Mouse (Mus musculus): ENCODE data around the gene Ftsj1.

The Ftsj1 gene

GRCm38 (mm10) chrX:8218114-8218513 is 34.1 kb downstream of the Ftsj1 start:
- DNase-seq (ENCODE audit: low spot score), result no peak

- no peak for DNase-seq (ENCODE audit: low spot score)
These were observed 34.8 kb downstream of the Ftsj1 start for GRCm38 (mm10) chrX:8217383-8217782.

GRCm38 (mm10) chrX:8211490-8212207 is 40.6 kb downstream of the Ftsj1 start:
- DNase-seq (ENCODE audit: low spot score), result no peak

GRCm38 (mm10) chrX:8209720-8210119 is 42.5 kb downstream of the Ftsj1 start:
- no peak for DNase-seq (ENCODE audit: low spot score)

GRCm38 (mm10) chrX:8207224-8207623 is 45.0 kb downstream of the Ftsj1 start:
- no peak for DNase-seq (ENCODE audit: low spot score)

GRCm38 (mm10) chrX:8206694-8207197 is 45.5 kb downstream of the Ftsj1 start:
- DNase-seq (ENCODE audit: low spot score), result no peak

- DNase-seq (ENCODE audit: low spot score), result peak; percentile 81
These were observed 46.1 kb downstream of the Ftsj1 start, which contains the start of gene Porcn for GRCm38 (mm10) chrX:8206015-8206693. TSS of gene Porcn (minus strand) at chrX:8206525.

GRCm38 (mm10) chrX:8205551-8205950 is 46.7 kb downstream of the Ftsj1 start:
- no peak for DNase-seq (ENCODE audit: low spot score)

GRCm38 (mm10) chrX:8205088-8205487 is 47.1 kb downstream of the Ftsj1 start:
- no peak for DNase-seq (ENCODE audit: low spot score)

GRCm38 (mm10) chrX:8204076-8204475 is 48.1 kb downstream of the Ftsj1 start:
- no peak for DNase-seq (ENCODE audit: low spot score)

- DNase-seq (ENCODE audit: low spot score), result no peak
These were observed 49.1 kb downstream of the Ftsj1 start for GRCm38 (mm10) chrX:8203105-8203504.

- DNase-seq (ENCODE audit: low spot score), result no peak
These were observed 58.8 kb downstream of the Ftsj1 start, which contains the start of gene Ebp for GRCm38 (mm10) chrX:8193419-8193723. TSS of gene Ebp (minus strand) at chrX:8193512.

- peak; percentile 86 for DNase-seq (ENCODE audit: low spot score)
These were observed 59.4 kb downstream of the Ftsj1 start for GRCm38 (mm10) chrX:8192640-8193418.

- DNase-seq (ENCODE audit: low spot score), result no peak
These were observed 60.0 kb downstream of the Ftsj1 start for GRCm38 (mm10) chrX:8192126-8192639.

Measured in lung, postnatal 25 days (tissue).